Mouse (Mus musculus): ENCODE measurements around the gene Nudt14. TPM values are rescaled to one million over a fixed set of nuclear protein-coding genes. Genes with fewer than 3 reads are reported as not detected.

Nudt14 gene
- polyA plus RNA-seq, 1 experiment: 34.9 TPM

DNA sequence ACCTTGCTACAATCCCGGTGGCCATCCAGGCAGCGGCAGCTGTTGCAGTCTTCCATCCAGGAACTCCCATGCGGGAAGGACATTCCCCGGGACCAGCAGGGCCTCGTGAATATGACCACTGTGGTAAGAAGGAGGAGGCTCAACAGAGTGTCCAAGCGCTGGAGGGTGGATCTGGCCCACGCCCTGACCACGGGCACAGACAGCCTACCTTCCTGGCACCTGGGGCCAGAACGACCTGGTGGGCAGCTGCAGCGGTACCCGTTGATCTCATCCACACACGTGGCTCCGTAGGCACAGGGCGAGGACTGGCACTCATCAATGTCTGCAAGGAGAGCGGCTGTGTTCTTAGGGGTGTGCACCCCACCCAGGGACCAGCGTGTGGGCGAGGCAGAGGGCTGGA, 30.2 kb downstream of the Nudt14 start:
- no peak for TF ChIP-seq POLR2A (IDR thresholded peaks at IDR 0.05; ENCODE audit: borderline replicate concordance, extremely low read depth, insufficient read depth, insufficient read length, poor library complexity, severe bottlenecking)

GRCm38 (mm10) chr12:112908991-112909390, 32.9 kb downstream of the Nudt14 start:
- TF ChIP-seq POLR2A (IDR thresholded peaks at IDR 0.05; ENCODE audit: borderline replicate concordance, extremely low read depth, insufficient read depth, insufficient read length, poor library complexity, severe bottlenecking) (no peak), CTCF (IDR thresholded peaks at IDR 0.05; ENCODE audit: borderline replicate concordance, extremely low read depth, insufficient read depth, insufficient read length) (no peak)
- DNase-seq (ENCODE audit: low read depth): no peak

More for the DNA sequence above, 30.2 kb downstream of the Nudt14 start:
- DNase-seq (ENCODE audit: low read depth): no peak

- TF ChIP-seq CTCF (IDR thresholded peaks at IDR 0.05; ENCODE audit: borderline replicate concordance, extremely low read depth, insufficient read depth, insufficient read length) (no peak), POLR2A (IDR thresholded peaks at IDR 0.05; ENCODE audit: borderline replicate concordance, extremely low read depth, insufficient read depth, insufficient read length, poor library complexity, severe bottlenecking) (no peak)
- DNase-seq (ENCODE audit: low read depth): no peak
Observed at GRCm38 (mm10) chr12:112905001-112905400, 36.9 kb downstream of the Nudt14 start.

GRCm38 (mm10) chr12:112903941-112904340, 38.0 kb downstream of the Nudt14 start:
- TF ChIP-seq CTCF (IDR thresholded peaks at IDR 0.05; ENCODE audit: borderline replicate concordance, extremely low read depth, insufficient read depth, insufficient read length) (no peak), POLR2A (IDR thresholded peaks at IDR 0.05; ENCODE audit: borderline replicate concordance, extremely low read depth, insufficient read depth, insufficient read length, poor library complexity, severe bottlenecking) (no peak)
- DNase-seq (ENCODE audit: low read depth): no peak

DNA sequence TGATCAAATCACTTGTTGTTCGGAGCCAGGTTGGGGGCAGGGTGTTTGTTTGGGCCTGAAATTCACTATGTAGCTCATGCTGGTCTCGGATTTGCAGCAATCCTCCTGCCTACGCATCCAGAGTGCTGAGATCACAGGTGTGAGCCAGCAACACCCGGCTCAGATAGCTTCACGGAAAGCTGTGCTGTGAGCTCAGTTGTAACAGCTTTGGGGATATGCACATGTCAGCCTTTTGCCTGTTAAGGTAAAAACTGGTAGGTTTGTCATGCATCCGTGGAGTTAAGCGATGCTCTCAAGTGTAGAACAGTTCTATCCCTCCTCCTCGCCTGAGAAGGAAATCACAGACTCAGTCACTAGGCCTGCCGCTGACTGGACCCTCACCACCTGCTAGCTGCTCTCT, 41.3 kb downstream of the Nudt14 start:
- peak; percentile 20 for DNase-seq (ENCODE audit: low read depth)
- TF ChIP-seq CTCF (IDR thresholded peaks at IDR 0.05; ENCODE audit: borderline replicate concordance, extremely low read depth, insufficient read depth, insufficient read length) (no peak), POLR2A (IDR thresholded peaks at IDR 0.05; ENCODE audit: borderline replicate concordance, extremely low read depth, insufficient read depth, insufficient read length, poor library complexity, severe bottlenecking) (no peak)

DNA sequence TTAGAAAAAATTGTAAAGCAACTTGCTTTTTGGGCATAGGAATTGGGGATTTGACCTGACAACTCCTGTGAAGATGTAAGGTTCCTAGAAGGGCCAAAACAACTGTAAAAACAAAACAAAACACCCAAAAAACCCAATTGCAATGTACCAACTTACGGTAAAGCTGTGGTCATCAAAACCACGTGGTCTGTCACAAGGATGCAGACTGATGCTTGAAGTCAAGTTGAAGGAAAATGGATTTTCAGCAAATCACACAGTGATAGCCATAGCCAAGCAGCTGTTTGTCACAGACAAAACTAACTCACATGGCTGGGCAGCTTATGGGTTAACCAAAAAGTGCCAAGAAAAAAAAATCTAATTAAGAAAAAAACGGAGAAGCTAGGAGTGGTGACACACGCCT, 43.0 kb downstream of the Nudt14 start:
- DNase-seq (ENCODE audit: low read depth): no peak
- TF ChIP-seq CTCF (IDR thresholded peaks at IDR 0.05; ENCODE audit: borderline replicate concordance, extremely low read depth, insufficient read depth, insufficient read length) (no peak), POLR2A (IDR thresholded peaks at IDR 0.05; ENCODE audit: borderline replicate concordance, extremely low read depth, insufficient read depth, insufficient read length, poor library complexity, severe bottlenecking) (no peak)

GRCm38 (mm10) chr12:112898351-112898750, 43.6 kb downstream of the Nudt14 start:
- DNase-seq (ENCODE audit: low read depth): no peak
- TF ChIP-seq POLR2A (IDR thresholded peaks at IDR 0.05; ENCODE audit: borderline replicate concordance, extremely low read depth, insufficient read depth, insufficient read length, poor library complexity, severe bottlenecking) (no peak), CTCF (IDR thresholded peaks at IDR 0.05; ENCODE audit: borderline replicate concordance, extremely low read depth, insufficient read depth, insufficient read length) (no peak)

DNA sequence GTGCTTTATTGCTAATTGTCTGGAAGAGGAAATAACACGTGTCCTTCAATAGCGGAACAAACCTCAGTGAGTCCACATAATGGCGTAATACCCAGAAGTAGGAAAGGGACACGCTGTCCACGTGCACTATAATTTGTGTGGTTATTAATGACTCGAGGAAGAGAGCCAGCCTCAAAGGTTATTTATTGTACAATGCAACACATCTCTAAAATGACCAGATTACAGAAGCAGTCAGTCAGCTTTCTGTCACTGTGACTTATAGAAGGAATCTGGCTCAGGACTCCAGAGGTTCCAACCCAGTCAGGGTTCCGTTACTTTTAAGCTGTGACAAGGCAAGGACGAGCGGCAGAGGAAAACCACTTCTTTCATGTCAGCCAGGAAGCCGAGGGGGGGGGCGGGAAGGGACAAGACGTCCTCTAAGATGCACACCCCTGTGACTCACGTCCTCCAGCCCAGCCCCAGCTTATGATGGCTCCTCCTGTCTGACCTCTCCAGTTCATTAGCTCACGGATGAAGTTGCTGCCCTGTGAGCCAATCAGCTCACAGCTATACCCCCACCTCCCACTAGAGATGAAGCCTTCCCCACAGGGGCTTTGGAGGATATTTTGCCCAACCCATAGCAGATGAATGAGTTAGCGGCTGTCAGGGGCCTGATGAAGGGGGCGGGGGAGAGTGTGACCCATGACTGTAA, 44.3 kb downstream of the Nudt14 start:
- TF ChIP-seq POLR2A (IDR thresholded peaks at IDR 0.05; ENCODE audit: borderline replicate concordance, extremely low read depth, insufficient read depth, insufficient read length, poor library complexity, severe bottlenecking) (no peak), CTCF (IDR thresholded peaks at IDR 0.05; ENCODE audit: borderline replicate concordance, extremely low read depth, insufficient read depth, insufficient read length) (no peak)
- DNase-seq (ENCODE audit: low read depth): peak; percentile 49

DNA sequence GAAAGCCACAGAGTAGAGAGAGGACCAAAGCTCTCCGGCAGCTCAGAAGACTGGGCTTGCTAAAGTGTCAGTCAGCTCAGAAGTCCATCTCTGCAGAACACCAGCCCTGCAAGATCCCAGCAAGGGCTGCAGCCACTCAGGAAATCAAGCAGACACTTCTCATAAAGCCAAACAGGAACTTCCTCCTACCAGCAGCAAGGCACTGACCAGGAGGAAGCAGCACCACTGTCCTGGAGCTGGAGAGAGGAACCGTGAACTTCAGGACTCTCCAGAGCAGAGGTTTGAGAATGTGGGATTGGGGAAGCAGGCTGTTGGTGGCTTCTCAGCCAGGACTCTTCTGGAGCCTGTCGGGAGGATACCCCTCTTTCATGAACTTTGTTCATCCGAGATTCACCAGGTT, 47.0 kb downstream of the Nudt14 start:
- DNase-seq (ENCODE audit: low read depth): no peak
- TF ChIP-seq POLR2A (IDR thresholded peaks at IDR 0.05; ENCODE audit: borderline replicate concordance, extremely low read depth, insufficient read depth, insufficient read length, poor library complexity, severe bottlenecking) (no peak), CTCF (IDR thresholded peaks at IDR 0.05; ENCODE audit: borderline replicate concordance, extremely low read depth, insufficient read depth, insufficient read length) (no peak)

- TF ChIP-seq POLR2A (IDR thresholded peaks at IDR 0.05; ENCODE audit: borderline replicate concordance, extremely low read depth, insufficient read depth, insufficient read length, poor library complexity, severe bottlenecking): no peak
- no peak for TF ChIP-seq CTCF (IDR thresholded peaks at IDR 0.05; ENCODE audit: borderline replicate concordance, extremely low read depth, insufficient read depth, insufficient read length)
- DNase-seq (ENCODE audit: low read depth): no peak
Observed at GRCm38 (mm10) chr12:112894303-112894884, 47.5 kb downstream of the Nudt14 start.

- no peak for DNase-seq (ENCODE audit: low read depth)
- TF ChIP-seq CTCF (IDR thresholded peaks at IDR 0.05; ENCODE audit: borderline replicate concordance, extremely low read depth, insufficient read depth, insufficient read length) (no peak), POLR2A (IDR thresholded peaks at IDR 0.05; ENCODE audit: borderline replicate concordance, extremely low read depth, insufficient read depth, insufficient read length, poor library complexity, severe bottlenecking) (no peak)
Observed at GRCm38 (mm10) chr12:112885465-112885864, 56.5 kb downstream of the Nudt14 start.

Other genes starting within 250 kb of the Nudt14 start
- gene Cep170b, start 221.7 kb downstream of the Nudt14 start, polyA plus RNA-seq (2012; rRNA removed): 48.8 and 82.9 TPM in 2 replicates
- 6.5 and 6.8 TPM in 2 replicates for gene Pld4, start 181.5 kb downstream of the Nudt14 start, polyA plus RNA-seq (2012; rRNA removed)
- 1.1 and 1.6 TPM in 2 replicates for gene Ahnak2, start 139.5 kb downstream of the Nudt14 start, polyA plus RNA-seq (2012; rRNA removed)
- 13.6 and 14.7 TPM in 2 replicates for gene Clba1, start 133.2 kb downstream of the Nudt14 start, polyA plus RNA-seq (2012; rRNA removed)
- gene Cdca4, start 112.7 kb downstream of the Nudt14 start, polyA plus RNA-seq (2012; rRNA removed): 42.3 and 71.4 TPM in 2 replicates
- gene Gpr132, start 73.9 kb downstream of the Nudt14 start, polyA plus RNA-seq (2012; rRNA removed): 0.05 and 0.07 TPM in 2 replicates
- gene Jag2, start 12.3 kb downstream of the Nudt14 start, polyA plus RNA-seq (2012; rRNA removed): 46.1 and 74.7 TPM in 2 replicates
- 61.4 and 61.7 TPM in 2 replicates for gene Btbd6, start 34.4 kb upstream of the Nudt14 start, polyA plus RNA-seq (2012; rRNA removed)
- gene Brf1, start 58.6 kb upstream of the Nudt14 start, polyA plus RNA-seq (2012; rRNA removed): 63.9 and 67.1 TPM in 2 replicates
- 81.8 and 109 TPM in 2 replicates for gene Pacs2, start 72.4 kb upstream of the Nudt14 start, polyA plus RNA-seq (2012; rRNA removed)
- gene Tex22, start 132.4 kb upstream of the Nudt14 start, polyA plus RNA-seq (2012; rRNA removed): 0.14 and 0.34 TPM in 2 replicates
- gene Mta1, start 156.2 kb upstream of the Nudt14 start, polyA plus RNA-seq (2012; rRNA removed): 124 and 134 TPM in 2 replicates
- gene Crip2, start 198.1 kb upstream of the Nudt14 start, polyA plus RNA-seq (2012; rRNA removed): 303 and 373 TPM in 2 replicates
- 53.9 and 64.2 TPM in 2 replicates for gene Crip1, start 204.2 kb upstream of the Nudt14 start, polyA plus RNA-seq (2012; rRNA removed)
- 12.9 and 18.0 TPM in 2 replicates for gene Tedc1, start 214.3 kb upstream of the Nudt14 start, polyA plus RNA-seq (2012; rRNA removed)
- 66.9 and 78.8 TPM in 2 replicates for gene Tmem121, start 243.8 kb upstream of the Nudt14 start, polyA plus RNA-seq (2012; rRNA removed)

Measured in brain, embryonic 14.5 days (tissue).